Mouse (Mus musculus) urinary bladder, adult 18-20 months (tissue): ENCODE measurements around the gene B830017H08Rik.

Source experiments
- DNase-seq, 2 experiments: peaks; one replicate each; pipeline ENCODE4 v3.0.0; 2022; ENCODE audit warnings: low spot score in 2 of 2, mixed read lengths in 2 of 2

B830017H08Rik gene

DNA sequence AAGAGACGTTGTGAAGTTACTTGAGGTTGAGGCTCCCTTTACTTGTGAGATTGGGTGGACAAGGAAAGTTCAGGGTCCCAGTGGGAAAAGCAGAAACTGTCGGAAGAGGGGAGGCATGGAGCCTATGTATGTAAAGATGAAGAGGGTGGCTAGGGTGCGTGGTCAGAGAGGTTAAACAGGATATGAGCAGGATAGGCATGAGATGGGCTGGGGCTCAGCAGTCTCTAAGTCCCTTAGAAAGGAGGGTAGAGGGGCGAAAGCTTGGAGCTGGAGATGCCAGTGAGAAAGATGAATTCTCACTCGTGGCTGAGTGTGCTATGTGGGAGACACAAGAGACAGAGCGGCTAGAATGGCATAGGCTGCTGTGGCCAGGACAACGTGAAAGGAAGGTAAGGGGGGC, at the start of gene B830017H08Rik:
Gene B830017H08Rik (plus strand): TSS at position 301 of the 400 bp plus-strand sequence.
- DNase-seq, result no peak

DNA sequence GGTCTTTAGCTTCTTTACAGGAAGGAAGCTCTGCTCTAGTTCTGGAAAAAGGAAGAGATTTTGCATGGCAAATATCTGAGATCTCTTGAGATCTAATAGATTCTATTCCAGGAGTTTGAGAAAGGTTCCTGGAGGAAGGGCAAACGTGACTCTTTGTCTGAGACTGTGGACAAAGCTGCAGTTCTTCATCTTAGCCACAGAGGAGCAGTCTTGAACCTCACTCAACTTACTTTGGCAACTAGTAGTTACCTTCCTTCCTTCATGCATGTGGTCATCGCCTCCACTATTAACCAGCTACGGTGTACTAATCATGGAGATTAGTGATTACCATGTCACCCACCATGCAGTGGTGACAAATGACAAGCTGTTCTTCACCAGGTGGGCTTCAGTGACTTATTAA, 47.6 kb upstream of the B830017H08Rik start:
- no peak for DNase-seq

DNA sequence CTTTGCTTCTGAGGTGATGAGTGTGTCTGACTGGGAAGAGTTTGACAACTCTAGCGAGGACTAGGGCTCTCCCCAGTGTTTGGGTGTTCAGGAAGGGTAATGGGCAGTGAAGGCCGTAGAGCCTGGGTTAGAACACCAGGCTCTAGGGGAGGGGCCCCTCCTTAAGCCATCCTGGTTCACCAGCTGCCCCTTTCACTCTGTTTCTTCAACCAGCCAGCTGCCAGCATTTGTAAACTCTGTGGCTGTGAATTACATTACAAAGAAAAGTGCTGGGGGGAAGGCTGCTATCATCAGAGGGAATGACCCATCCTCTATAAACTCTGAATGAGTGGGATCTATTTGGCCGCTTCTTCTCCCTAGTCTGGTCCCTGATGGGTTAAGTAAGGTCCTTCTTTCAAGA, 40.2 kb upstream of the B830017H08Rik start:
- DNase-seq, result no peak

DNA sequence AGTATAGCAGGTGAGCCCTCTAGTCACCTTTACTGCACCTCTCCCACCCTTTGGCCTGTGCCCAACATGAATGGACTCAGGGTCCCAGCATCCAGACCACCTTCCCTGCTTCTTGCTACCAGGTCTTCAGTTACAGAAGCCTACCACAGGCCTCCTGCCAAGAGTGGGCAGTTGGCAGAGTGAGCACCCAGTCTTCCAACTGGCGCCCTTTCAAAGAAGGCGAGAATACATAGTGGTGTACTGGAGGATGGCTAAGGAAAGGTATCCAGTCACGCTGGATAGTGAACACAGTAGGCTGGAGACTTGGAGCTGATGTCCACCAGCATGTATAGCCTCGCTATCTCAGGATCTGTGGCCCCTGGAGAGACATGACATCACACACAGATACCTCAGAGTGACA, 38.9 kb upstream of the B830017H08Rik start:
- DNase-seq, result no peak

DNA sequence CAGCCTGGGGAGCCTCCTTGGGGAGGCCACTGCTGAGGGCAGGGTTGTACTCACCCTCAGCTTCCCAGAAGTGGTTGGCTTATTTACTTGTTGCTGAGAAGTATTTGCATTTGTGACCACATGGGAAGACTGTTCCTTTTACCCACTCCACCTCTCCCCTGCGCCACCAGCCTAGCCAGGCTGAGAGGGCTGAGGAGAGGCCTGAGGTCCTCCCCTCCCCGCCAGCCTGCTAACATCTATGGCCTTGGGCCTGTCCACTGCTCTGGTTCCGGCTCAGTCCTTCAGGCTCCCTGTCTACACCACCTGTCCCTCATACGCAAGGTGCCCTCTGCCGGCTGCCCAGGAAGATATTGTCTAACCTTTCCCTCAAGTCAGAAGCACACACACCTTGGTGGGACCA, 37.3 kb upstream of the B830017H08Rik start:
- DNase-seq, result no peak

DNA sequence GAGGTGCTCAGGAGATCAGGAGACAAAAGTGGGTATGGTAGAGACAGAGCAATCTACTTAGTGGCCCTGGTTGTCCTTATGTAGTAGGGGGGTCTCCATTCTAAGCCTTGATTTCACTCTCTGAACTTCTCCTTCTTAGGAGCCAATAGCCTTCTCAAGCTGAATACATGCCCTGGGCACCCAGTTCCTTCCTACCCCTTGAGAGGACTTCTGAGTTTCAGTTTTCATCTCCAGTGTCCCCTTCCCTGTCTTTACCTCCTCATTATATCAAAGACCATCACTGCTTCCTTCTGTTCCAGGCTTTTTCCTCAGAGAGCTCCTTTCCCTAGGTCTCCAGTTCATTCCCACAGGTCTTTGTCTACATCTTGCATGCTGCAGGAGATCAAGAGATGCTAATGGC, 36.4 kb upstream of the B830017H08Rik start:
- DNase-seq, result no peak

DNA sequence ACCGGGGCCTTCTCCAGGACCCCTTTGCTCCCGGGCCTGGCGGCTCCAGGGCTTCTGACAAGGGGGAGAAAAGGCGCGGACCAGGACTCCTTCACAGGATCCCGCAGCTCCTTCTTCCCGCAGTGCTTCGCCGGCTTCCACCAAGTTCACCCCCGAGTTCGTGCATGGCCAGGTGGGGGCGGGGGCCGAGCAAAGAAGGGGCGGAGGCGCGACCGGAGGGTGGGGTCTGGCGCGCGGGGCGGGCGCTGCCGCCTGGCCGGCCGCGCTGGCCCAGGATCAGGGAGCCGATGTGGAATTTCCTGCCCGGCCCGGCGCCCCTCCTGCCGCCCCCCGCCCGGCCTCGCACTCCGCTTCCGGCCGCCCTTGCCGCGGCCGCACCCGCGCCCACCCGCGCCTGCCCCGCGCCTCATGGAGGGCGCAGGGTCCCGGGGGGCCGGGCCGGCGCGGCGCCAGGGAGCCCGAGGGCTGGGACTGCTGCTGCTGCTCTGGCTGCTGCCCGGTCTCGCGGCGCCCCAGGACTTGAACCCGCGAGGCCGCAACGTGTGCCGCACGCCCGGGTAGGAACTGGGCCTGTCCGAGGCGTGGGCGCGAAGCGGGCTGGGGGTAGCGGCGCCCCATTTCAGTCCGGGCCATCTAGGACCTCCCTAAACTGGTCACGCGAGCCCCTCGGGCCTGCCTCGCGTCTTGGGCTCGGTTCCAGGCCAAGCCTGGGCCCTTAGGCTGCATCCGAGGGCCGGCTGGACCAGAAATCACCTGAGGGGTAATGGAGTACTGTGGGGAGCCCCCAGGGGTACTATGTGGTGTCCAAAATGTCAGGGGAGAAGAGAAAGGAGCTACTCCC, 35.7 kb upstream of the B830017H08Rik start, which contains the start of gene Scarf2:
Gene Scarf2 (plus strand): TSS at position 312 of the 841 bp plus-strand sequence.
- peak in 1 of 2 experiments; percentile 29 for DNase-seq

DNA sequence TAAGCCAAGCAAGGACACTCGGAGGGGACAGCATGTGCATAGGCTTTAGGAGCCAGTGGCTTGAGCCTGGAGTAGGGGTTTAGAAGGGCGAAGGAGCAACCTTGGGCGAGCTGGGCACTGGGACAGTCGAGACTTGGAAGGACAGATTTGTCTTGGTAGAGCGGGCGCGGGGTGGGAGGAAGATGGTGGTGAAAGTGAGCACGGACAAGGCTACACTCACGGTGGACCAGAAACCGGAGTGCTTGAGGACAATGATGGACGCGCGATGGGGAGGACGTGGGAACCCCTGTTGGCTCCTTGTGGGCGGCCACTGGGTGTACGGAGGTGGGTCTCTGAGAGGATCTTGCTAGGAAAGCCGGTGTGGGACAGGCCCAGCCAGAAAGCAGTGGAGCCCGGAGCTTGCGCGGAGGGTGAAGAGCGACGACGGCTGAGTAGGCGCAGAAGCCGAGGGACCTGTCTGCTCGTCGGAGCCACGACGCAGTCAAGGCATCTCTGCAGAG, 35.1 kb upstream of the B830017H08Rik start:
- peak in 1 of 2 experiments; percentile 33 for DNase-seq

DNA sequence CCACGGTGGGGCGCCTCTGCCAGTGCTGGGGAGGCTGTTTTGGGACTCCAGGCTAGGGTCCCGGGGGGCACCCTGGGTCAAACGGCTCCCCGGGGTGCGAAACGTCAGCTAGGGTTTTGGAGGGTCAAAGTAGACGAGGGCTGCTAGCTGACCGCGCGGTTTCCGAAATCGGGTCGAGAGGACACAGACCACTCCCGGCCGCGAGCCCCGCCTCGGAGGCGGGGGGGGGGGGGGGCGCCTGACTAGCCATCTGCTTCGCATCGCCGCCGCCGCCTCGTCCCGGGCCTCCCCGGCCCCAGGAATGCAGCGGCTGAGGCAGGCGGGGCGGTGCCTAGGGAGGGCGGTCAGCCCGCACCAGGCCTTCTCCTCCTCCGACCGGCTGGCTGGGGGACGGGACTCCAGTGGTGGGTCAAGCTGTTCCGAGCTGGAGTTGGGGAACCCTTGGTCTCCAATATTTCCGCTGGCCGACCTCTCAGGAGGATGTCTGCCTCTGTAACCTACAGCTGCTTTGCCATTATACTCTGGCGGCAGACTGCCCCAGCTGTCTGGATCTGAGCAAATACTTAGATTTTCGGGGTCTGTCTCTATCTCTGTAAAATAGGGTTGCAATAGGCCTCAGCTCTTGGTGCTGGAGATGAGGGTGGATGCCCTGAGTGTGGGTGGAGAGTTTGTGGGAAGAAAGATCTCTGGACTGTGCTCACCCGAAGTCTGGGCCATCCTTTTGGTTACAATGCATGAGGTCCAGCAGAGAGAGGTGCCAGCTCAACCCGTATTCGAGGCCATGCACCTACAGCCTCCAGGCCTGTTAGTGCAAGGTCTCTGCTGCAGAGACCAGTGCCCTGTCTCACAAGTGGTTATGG, 34.4 kb upstream of the B830017H08Rik start:
- DNase-seq, result peak in 1 of 2 experiments; percentile 48

DNA sequence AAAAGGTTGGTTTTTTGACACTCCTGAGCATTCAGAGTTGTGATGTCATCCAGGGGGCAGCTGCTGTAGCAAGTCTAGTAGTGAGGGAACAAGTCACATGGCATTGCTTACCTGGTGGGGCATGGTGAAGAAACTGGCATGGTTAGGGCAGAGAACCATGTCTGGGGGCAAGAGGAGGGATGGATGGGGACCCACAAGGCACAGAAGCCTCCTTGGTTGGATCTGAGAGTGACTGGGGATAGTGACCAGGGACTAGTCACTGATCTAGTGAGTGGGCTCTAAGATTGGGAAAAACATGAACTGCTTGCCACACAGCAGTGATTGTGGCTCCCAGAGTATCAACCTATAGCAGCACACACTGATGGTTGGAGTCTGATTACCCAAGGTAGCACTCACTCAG, 33.3 kb upstream of the B830017H08Rik start:
- no peak for DNase-seq

DNA sequence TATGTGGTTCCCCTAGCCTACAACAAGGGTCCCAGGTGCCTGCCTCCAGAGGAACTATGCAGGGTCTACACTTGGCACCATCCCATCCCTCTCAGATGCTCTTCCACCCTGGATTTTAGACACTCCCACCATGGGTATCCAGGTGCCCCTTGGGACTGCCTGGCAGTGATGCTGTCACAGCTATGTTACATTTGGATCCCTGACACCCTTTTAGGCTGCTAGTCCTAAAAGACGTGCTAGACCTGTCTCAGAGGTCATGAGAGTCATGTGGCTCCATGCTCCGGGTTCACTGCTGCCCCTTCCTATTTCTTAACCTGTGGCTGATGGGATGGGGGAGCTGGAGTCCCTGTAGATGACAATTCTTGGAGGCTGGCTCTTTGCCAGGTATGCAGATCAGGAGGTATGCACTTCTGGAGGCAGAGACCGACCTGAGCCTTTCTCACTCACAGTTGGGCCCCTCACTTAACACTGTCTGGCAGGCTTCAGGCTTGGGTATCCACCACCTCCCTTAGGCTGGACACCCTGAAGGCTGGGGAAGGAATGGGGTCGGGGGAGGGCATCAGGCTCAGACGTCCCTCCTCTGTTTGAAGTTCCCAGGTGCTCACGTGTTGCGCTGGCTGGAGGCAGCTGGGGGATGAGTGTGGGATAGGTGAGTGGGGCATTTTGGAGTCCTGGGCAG, 31.0 kb upstream of the B830017H08Rik start:
- no peak for DNase-seq

DNA sequence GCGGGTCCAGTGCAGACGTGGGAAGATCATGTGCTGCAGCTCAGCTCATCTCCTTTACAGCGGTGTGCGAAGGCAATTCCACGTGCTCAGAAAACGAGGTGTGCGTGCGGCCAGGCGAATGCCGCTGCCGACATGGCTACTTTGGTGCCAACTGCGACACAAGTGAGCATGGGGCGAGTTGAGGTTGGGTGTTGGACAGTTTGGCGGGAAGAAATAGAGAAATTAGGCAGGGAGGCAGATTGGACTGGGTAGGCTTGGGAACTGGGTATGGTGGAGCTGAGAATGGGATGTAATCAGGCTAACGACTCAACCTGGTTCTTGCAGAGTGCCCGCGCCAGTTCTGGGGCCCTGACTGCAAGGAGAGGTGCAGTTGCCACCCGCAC, 30.5 kb upstream of the B830017H08Rik start:
- DNase-seq, result no peak

DNA sequence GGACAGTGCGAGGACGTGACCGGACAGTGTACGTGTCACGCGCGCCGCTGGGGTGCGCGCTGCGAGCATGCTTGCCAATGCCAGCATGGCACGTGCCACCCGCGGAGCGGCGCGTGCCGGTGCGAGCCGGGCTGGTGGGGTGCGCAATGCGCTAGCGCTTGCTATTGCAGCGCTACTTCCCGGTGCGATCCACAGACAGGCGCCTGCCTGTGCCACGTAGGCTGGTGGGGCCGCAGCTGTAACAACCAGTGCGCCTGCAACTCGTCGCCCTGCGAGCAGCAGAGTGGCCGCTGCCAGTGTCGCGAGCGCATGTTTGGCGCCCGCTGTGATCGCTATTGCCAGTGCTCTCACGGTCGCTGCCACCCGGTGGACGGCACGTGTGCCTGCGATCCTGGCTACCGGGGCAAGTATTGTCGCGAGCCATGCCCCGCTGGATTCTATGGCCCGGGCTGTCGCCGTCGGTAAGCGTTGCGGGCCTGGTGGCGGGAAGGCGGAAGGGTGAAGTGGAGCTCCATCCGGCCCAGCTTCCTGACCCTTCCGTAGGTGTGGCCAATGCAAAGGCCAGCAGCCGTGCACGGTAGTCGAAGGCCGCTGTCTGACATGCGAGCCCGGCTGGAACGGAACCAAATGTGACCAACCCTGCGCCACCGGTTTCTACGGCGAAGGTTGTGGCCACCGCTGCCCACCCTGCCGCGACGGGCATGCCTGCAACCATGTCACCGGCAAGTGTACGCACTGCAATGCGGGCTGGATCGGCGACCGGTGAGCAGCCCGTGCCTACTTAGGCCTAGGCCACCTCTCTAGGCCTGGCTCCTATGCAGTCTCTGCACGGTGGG, 29.9 kb upstream of the B830017H08Rik start:
- DNase-seq, result peak in 1 of 2 experiments; percentile 52

DNA sequence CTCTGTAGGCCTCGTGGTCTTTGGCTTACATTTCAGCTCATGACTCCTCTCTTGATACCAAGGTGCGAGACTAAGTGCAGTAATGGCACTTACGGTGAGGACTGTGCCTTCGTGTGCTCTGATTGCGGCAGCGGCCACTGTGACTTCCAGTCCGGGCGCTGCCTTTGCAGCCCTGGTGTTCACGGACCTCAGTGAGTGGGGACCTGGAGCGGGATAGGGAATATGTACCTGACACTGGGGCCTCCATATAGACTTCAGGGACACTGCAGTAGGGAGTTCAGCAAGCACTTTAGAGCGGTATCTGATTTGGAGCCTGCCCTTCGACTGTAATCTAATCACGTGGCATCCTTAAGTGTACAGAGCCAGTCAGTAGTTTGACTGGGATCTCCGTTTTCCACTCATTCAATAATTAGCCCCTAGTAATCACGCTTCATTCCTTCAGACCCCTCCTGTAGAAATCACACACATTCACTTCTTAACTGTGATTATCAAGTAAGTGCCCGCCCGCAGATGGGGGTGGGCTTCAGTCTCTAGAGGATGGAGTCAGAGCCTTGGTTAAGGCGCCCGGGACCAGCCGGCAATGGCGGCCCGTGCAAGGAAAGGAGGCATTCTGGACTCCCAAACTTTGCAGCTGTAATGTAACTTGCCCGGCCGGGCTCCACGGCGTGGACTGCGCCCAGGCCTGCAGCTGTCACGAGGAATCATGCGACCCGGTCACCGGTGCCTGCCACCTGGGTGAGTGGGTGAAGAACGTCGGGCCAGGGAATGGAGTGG, 29.1 kb upstream of the B830017H08Rik start:
- DNase-seq, result no peak

DNA sequence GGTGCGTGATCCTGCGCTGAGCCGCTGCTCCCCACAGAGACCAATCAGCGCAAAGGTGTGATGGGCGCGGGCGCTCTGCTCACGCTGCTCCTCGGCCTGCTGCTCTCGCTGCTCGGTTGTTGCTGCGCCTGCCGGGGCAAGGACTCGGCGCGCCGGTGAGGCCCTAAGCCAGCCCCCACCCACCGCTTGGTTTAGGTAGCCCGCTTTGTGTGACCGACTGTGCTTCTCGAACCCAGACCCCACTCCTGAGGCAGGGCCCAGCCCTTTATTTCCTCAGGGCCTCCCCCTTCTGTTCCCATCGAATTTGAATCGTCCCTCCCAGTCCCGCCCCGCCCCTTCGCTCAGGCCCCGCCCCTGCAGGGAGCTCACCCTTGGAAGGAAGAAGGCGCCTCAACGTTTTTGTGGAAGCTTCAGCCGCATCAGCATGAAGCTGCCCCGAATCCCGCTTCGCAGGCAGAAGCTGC, 28.4 kb upstream of the B830017H08Rik start:
- DNase-seq, result peak in 1 of 2 experiments; percentile 39

DNA sequence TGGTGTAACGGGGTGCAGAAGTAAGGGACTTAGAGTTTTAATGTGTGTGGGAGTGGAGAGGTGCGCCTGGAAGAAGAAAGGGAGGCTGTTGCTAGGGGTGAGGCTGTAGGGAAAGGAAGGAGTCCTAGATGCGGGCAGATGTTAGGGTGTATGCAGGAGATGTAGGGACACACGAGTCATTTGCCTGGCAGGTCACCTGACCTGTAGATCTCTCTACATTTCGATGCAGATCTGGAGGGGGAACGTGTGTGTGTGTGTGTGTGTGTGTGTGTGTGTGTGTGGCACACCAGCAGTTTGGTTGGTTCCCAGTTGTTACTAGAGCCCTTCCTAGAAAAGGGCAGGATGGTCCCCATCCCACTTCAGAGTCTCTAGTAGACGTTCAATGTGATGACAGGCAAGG, 27.9 kb upstream of the B830017H08Rik start:
- no peak for DNase-seq

DNA sequence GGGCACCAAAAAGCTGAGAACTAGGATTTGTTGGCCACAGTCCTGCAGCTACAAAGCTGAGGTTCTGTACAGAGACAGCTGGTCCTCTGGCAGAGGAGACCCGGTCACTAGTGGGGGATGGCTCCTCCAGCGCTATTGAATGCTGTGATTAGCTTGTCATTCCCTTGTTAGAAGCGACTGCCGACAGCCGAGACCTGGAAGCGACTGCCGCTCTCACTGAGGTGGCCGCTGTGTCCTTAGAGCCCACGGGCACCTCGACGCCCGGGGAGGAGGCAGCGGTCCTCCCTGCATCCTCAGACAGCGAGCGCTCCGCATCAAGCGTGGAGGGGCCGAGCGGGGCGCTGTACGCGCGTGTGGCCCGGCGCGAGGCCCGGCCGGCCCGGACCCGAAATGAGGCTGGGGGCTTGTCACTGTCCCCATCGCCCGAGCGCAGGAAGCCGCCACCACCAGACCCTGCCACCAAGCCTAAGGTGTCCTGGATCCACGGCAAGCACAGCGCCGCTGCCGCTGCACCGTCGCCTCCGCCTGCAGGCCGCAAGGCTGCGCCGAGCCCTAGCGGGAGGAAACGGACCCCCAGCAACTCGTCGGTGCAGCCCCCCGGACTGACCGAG, 26.2 kb upstream of the B830017H08Rik start:
- DNase-seq, result no peak

DNA sequence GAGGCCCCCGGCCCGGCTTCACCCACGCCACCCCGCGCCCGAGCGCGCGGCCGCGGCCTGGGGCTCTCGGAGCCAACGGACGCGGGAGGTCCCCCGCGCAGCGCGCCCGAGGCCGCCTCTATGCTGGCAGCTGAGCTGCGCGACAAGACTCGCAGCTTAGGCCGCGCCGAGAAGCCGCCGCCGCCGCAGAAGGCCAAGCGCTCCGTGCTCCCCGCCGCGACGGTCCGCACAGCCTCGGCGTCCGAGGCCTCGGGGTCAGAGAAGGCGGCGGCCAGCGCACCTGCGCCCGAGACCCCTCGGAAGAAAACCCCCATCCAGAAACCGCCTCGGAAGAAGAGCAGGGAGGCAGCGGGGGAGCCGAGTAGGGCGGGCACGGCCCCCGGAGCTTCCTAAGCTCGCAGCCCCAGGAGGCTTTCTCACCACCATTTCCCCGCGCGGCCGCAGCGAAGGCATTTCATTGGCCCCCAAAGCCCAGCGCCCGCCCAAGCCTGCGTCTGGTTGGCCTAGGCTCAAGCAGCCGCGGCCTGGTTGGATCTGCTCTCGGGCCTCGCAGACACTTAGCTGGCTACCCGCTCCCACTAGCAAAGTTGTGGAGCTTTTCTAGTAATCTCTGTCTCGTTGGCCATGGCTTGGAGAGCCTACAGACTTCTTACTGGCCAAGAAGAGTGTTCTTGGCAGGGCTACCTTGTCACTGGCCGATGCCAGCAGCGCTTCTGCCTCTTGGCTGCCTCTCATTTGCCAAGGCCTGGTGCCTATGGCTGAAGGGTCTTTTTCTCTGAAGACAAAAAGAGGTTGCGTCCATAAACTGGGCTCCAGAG, 25.5 kb upstream of the B830017H08Rik start:
- DNase-seq, result peak; percentile 59 to 63

DNA sequence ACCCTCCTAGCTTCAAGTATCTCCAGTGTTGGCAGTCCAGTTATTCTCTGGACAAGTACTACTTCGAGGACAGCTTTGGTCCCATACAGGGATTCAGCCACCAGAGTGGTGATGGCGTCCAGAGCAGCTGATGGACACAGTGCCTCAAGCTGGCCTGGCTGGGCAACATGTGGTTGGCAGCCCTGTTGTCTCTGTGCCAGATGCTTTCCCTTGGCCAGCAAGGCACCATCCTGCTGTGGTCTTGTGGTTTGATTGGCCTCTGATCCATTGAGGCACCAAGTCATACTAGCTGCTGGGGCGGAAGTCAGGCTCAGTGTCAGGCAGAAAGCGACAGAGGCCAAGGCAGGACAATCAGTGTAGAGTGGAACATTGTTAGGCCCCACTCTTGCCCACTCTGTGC, 23.8 kb upstream of the B830017H08Rik start:
- no peak for DNase-seq
